11 mouse cellular contexts compared by ENCODE assay signal in genomic region chr19:56668991-56669390, GRCm38 (mm10). TPM values are rescaled to one million over a fixed set of nuclear protein-coding genes. Genes with fewer than 3 reads are reported as not detected.
DNase-seq lines count a peak whose midpoint lies in the region; ATAC-seq and TF ChIP-seq lines count a peak whose summit lies in the region.
"Had no signal": no experiment of that assay in that cellular context is flagged by ENCODE, and none has a peak within 500 bp of the region (broad histone marks: within the 10 kb centered on the region; RNA-seq: fewer than 3 reads in every experiment).

No protein-coding gene starts in this region.

- no peak for TF ChIP-seq CTCF in cerebellum, adult 2 months (IDR thresholded peaks at IDR 0.05; ENCODE audit: borderline replicate concordance, insufficient read depth, low read depth, low read length)

- H3K9ac ChIP-seq in limb, embryonic 13.5 days: no peak overlapping the region
- peak overlapping the region; percentile 62; the same call in 1 of the 2 replicates for H3K9ac ChIP-seq in heart, embryonic 11.5 days (ENCODE audit: low read depth, low read length)
- no peak overlapping the region for H3K9ac ChIP-seq in kidney, embryonic 14.5 days (ENCODE audit: low read depth, low read length)
- H3K9ac ChIP-seq: forebrain, embryonic 12.5 days; liver, embryonic 14.5 days had no signal

- no peak overlapping the region for H3K4me3 ChIP-seq in limb, embryonic 13.5 days
- H3K4me3 ChIP-seq in limb, embryonic 10.5 days: no peak overlapping the region
- H3K4me3 ChIP-seq in heart, embryonic 11.5 days (ENCODE audit: low read depth, low read length): no peak overlapping the region
- H3K4me3 ChIP-seq in kidney, embryonic 14.5 days (ENCODE audit: low read length): no peak overlapping the region
- H3K4me3 ChIP-seq in cerebellum, adult 2 months (replicated peaks; ENCODE audit: insufficient read depth, low read depth, low read length): no peak overlapping the region
- H3K4me3 ChIP-seq: forebrain, embryonic 12.5 days; hindbrain, embryonic 10.5 days had no signal

- H3K27ac ChIP-seq in limb, embryonic 13.5 days: no peak overlapping the region
- H3K27ac ChIP-seq in limb, embryonic 10.5 days: no peak overlapping the region
- H3K27ac ChIP-seq in heart, embryonic 11.5 days (ENCODE audit: low read depth, low read length): peak overlapping the region; percentile 80
- H3K27ac ChIP-seq in kidney, embryonic 14.5 days (ENCODE audit: low read depth, low read length): no peak overlapping the region
- H3K27ac ChIP-seq in cerebellum, adult 2 months (ENCODE audit: insufficient read depth, low read length): no peak overlapping the region
- H3K27ac ChIP-seq: forebrain, embryonic 12.5 days; hindbrain, embryonic 10.5 days; liver, embryonic 14.5 days had no signal

- WGBS in limb, embryonic 13.5 days: 66% methylated on average over 7 of the region's 7 CpGs
- WGBS in limb, embryonic 10.5 days: 71% methylated on average over 7 of the region's 7 CpGs
- 23% methylated on average over 7 of the region's 7 CpGs for WGBS in heart, embryonic 11.5 days (ENCODE audit: insufficient replicate concordance)
- WGBS in kidney, embryonic 14.5 days: 58% methylated on average over 7 of the region's 7 CpGs
- 48% methylated on average over 7 of the region's 7 CpGs for WGBS in cerebellum, adult 2 months

- H3K36me3 ChIP-seq in limb, embryonic 13.5 days: no peaks in the 10 kb centered on the region
- no peaks in the 10 kb centered on the region for H3K36me3 ChIP-seq in limb, embryonic 10.5 days
- H3K36me3 ChIP-seq in heart, embryonic 11.5 days (ENCODE audit: control insufficient read depth, insufficient read depth, low read length): no peaks in the 10 kb centered on the region
- H3K36me3 ChIP-seq in kidney, embryonic 14.5 days (ENCODE audit: control insufficient read depth, insufficient read depth, low read length): no peaks in the 10 kb centered on the region
- H3K36me3 ChIP-seq: forebrain, embryonic 12.5 days; hindbrain, embryonic 10.5 days had no signal

- H3K4me1 ChIP-seq in limb, embryonic 13.5 days: peaks cover 8% of the 10 kb centered on the region; the same call in 1 of the 2 replicates
- peaks cover 16% of the 10 kb centered on the region for H3K4me1 ChIP-seq in limb, embryonic 10.5 days
- H3K4me1 ChIP-seq in heart, embryonic 11.5 days (ENCODE audit: control insufficient read depth, insufficient read depth, low read length): peaks cover 16% of the 10 kb centered on the region
- H3K4me1 ChIP-seq in kidney, embryonic 14.5 days (ENCODE audit: control insufficient read depth, insufficient read depth, low read length): no peaks in the 10 kb centered on the region
- H3K4me1 ChIP-seq in cerebellum, adult 2 months (ENCODE audit: control insufficient read depth, insufficient read depth, low read length): no peaks in the 10 kb centered on the region

- H3K4me2 ChIP-seq in limb, embryonic 13.5 days (replicated peaks): no peak overlapping the region
- H3K4me2 ChIP-seq in heart, embryonic 11.5 days: peak overlapping the region; percentile 35
- H3K4me2 ChIP-seq in kidney, embryonic 14.5 days (replicated peaks; ENCODE audit: low read depth, low read length): no peak overlapping the region
- H3K4me2 ChIP-seq: forebrain, embryonic 12.5 days had no signal

- H3K27me3 ChIP-seq in limb, embryonic 13.5 days: peaks cover 6% of the 10 kb centered on the region
- no peaks in the 10 kb centered on the region for H3K27me3 ChIP-seq in limb, embryonic 10.5 days (ENCODE audit: low read depth, poor library complexity, severe bottlenecking)
- H3K27me3 ChIP-seq in heart, embryonic 11.5 days (ENCODE audit: control insufficient read depth, insufficient read depth, low read length): no peaks in the 10 kb centered on the region
- H3K27me3 ChIP-seq in kidney, embryonic 14.5 days (ENCODE audit: control insufficient read depth, insufficient read depth, low read length): no peaks in the 10 kb centered on the region
- H3K27me3 ChIP-seq in cerebellum, adult 2 months (ENCODE audit: control insufficient read depth, insufficient read depth, low read length): no peaks in the 10 kb centered on the region
- H3K27me3 ChIP-seq: forebrain, embryonic 12.5 days had no signal

- H3K9me3 ChIP-seq in limb, embryonic 13.5 days: no peaks in the 10 kb centered on the region
- no peaks in the 10 kb centered on the region for H3K9me3 ChIP-seq in limb, embryonic 10.5 days (replicated peaks)
- H3K9me3 ChIP-seq in heart, embryonic 11.5 days (replicated peaks; ENCODE audit: control insufficient read depth, low read length): no peaks in the 10 kb centered on the region
- no peaks in the 10 kb centered on the region for H3K9me3 ChIP-seq in kidney, embryonic 14.5 days (ENCODE audit: control insufficient read depth, low read length)
- H3K9me3 ChIP-seq: forebrain, embryonic 12.5 days; hindbrain, embryonic 10.5 days had no signal

- no peak for TF ChIP-seq POLR2A in cerebellum, adult 2 months (IDR thresholded peaks at IDR 0.05; ENCODE audit: borderline replicate concordance, insufficient read depth, low read length)

- DNase-seq in limb, embryonic 10.5 days (ENCODE audit: low spot score): no peak
- peak; percentile 56 for DNase-seq in lung, postnatal 36 days
- no peak for DNase-seq in cerebellum, adult 2 months
- no peak for DNase-seq in cerebellum, adult 11-12 months

- 0 out of 2 replicates have a peak, but pooled peaks have one; percentile 19 for ATAC-seq in limb, embryonic 13.5 days (ENCODE audit: low FRiP score, low read depth)
- peak; percentile 25; the same call in 1 of the 2 replicates for ATAC-seq in heart, embryonic 11.5 days (replicated peaks; ENCODE audit: insufficient number of reproducible peaks, low FRiP score, low TSS enrichment)
- 0 out of 2 replicates have a peak, but pooled peaks have one; percentile 35 for ATAC-seq in kidney, embryonic 14.5 days (ENCODE audit: low FRiP score, low TSS enrichment)
- ATAC-seq in granulocyte monocyte progenitor cell, adult 5-6 weeks (replicated peaks; ENCODE audit: poor library complexity, severe bottlenecking): no peak

RNA-seq across cellular contexts. Expression of gene Adrb1, which starts 53.0 kb away (rescaled TPM):
- polyA plus RNA-seq in limb, embryonic 13.5 days (2015; fragmentation: Nextera tagmentation; extraction: Ambion mirVana): 0.61 and 0.62 TPM in 2 replicates
- 0.16 TPM in 1 of 2 replicates, not detected in the other for polyA plus RNA-seq in limb, embryonic 10.5 days (2016; fragmentation: Nextera tagmentation; extraction: Ambion mirVana)
- polyA plus RNA-seq in heart, embryonic 11.5 days (2014; fragmentation: Nextera tagmentation; extraction: Ambion mirVana): 1.5 and 1.8 TPM in 2 replicates
- 0.06 and 0.07 TPM in 2 replicates for polyA plus RNA-seq in kidney, embryonic 14.5 days (2014; fragmentation: Nextera tagmentation; extraction: Ambion mirVana)
- polyA plus RNA-seq in cerebellum, adult 2 months (2012; rRNA removed): 4.0 and 4.1 TPM in 2 replicates
- not detected in 2 replicates for total RNA-seq in granulocyte monocyte progenitor cell, adult 5-6 weeks (2014; fragmentation: Nextera tagmentation)
- not detected in 2 replicates for total RNA-seq in granulocyte monocyte progenitor cell, adult 5-6 weeks (2017)
